Mouse (Mus musculus) gastrocnemius, postnatal 36 days (tissue): ENCODE results near the gene Adra1b. TPM values are rescaled to one million over a fixed set of nuclear protein-coding genes. Genes with fewer than 3 reads are reported as not detected.

Source experiments
- DNase-seq, 2 experiments: peaks; one replicate each; pipeline ENCODE4 v3.0.0; 2022
- intact Hi-C: fragments of 180-260 bp; cut with DNase I; formaldehyde crosslinking; loops from one replicate; pipeline ENCODE4 v1.15.1; 2025
- total RNA-seq, 2 experiments: library from RNA; stranded (reverse); gene quantifications; 2 replicates each; pipeline ENCODE4 v1.2.3; 2021

Adra1b gene
- total RNA-seq, 2 experiments from 2014 or later, result 0.22 to 0.26 TPM

- intact Hi-C loops, result no loop called here
- no peak for DNase-seq
Observed at GRCm38 (mm10) chr11:43754568-43754967, 146.4 kb downstream of the Adra1b start.

- intact Hi-C loops, result no loop called here
- no peak for DNase-seq
Observed at GRCm38 (mm10) chr11:43751542-43751941, 149.5 kb downstream of the Adra1b start.

- peak; percentile 91 to 97 for DNase-seq
- intact Hi-C loops, result loop anchor here (5.0 kb wide), 1 partner anchor 65 kb away; the partner anchor contains the start of gene Pwwp2a
Observed at GRCm38 (mm10) chr11:43747233-43748226, 153.5 kb downstream of the Adra1b start, which contains the start of gene Ttc1. Gene Ttc1 (minus strand): TSS chr11:43748008.

- DNase-seq, result no peak
- intact Hi-C loops, result no loop called here
Observed at GRCm38 (mm10) chr11:43728737-43729301, 172.2 kb downstream of the Adra1b start.

GRCm38 (mm10) chr11:43727796-43728195, 173.2 kb downstream of the Adra1b start:
- intact Hi-C loops, result no loop called here
- DNase-seq, result no peak

Other genes with a start within 250 kb of the Adra1b start
- gene Pwwp2a, start 219.2 kb downstream of the Adra1b start, total RNA-seq, result 10 to 100 TPM; 11.9 to 13.3 TPM
- 10 to 100 TPM; 52.3 to 52.7 TPM for gene Ttc1, start 153.2 kb downstream of the Adra1b start, total RNA-seq